Mouse (Mus musculus) kidney, embryonic 14.5 days (tissue): ENCODE measurements around the gene Psma2. TPM values are rescaled to one million over a fixed set of nuclear protein-coding genes. Genes with fewer than 3 reads are reported as not detected.
A peak's percentile ranks its signal among the peaks of the same experiment; 100 is the strongest.

Source experiments
- ATAC-seq: fragments of 200-750 bp; cut with Nextera tagmentation; 2 replicates; pipeline ENCODE4 v1.8.0; 2017; ENCODE audit warnings: moderate number of reproducible peaks, mild to moderate bottlenecking, moderate TSS enrichment, moderate library complexity; ENCODE audit not compliant: low FRiP score, low TSS enrichment
- H3K27ac ChIP-seq: fragments of 300-500 bp; sonication (generic); 2 replicates; pipeline ENCODE4 v1.5.1; 2014; ENCODE audit warnings: low read depth, mild to moderate bottlenecking, low read length, moderate library complexity, mixed read lengths
- H3K27me3 ChIP-seq: fragments of 300-500 bp; sonication (generic); 2 replicates; pipeline ENCODE4 v1.6.1; 2014; ENCODE audit warnings: mild to moderate bottlenecking, low read length; ENCODE audit not compliant: control insufficient read depth, insufficient read depth
- H3K36me3 ChIP-seq: fragments of 300-500 bp; sonication (generic); 2 replicates; pipeline ENCODE4 v1.6.1; 2014; ENCODE audit warnings: low read length, mixed read lengths; ENCODE audit not compliant: control insufficient read depth, insufficient read depth
- H3K4me1 ChIP-seq: fragments of 300-500 bp; sonication (generic); 2 replicates; pipeline ENCODE4 v1.6.1; 2014; ENCODE audit warnings: low read length, mixed read lengths; ENCODE audit not compliant: control insufficient read depth, insufficient read depth
- H3K4me2 ChIP-seq: fragments of 300-500 bp; sonication (generic); replicated peaks from 2 replicates; pipeline ENCODE4 v1.6.1; 2014; ENCODE audit warnings: low read depth, mild to moderate bottlenecking, low read length
- H3K4me3 ChIP-seq: fragments of 300-500 bp; sonication (generic); 2 replicates; pipeline ENCODE4 v1.5.1; 2014; ENCODE audit warnings: mild to moderate bottlenecking, low read length
- H3K9ac ChIP-seq: fragments of 300-500 bp; sonication (generic); 2 replicates; pipeline ENCODE4 v1.6.1; 2014; ENCODE audit warnings: low read depth, mild to moderate bottlenecking, low read length, moderate library complexity
- H3K9me3 ChIP-seq: fragments of 300-500 bp; sonication (generic); 2 replicates; pipeline ENCODE4 v1.6.1; 2016; ENCODE audit warnings: low read length; ENCODE audit not compliant: control insufficient read depth
- WGBS: fragments of 180-500 bp; shearing (Covaris S2); extraction: QIAGEN DNeasy Blood & Tissue Kit; methylation state at CpG from one replicate; pipeline ENCODE4 v1.1.7; 2014; 5-methylcytosine and 5-hydroxymethylcytosine counted together
- polyA plus RNA-seq: library from polyadenylated mRNA; unstranded; fragments of >200 nt; fragmentation: Nextera tagmentation; extraction: Ambion mirVana; gene quantifications from 2 replicates; pipeline ENCODE4 v1.2.1, GENCODE M21; 2014

Gene Psma2
- polyA plus RNA-seq = 215 and 260 TPM in 2 replicates

- peak; percentile 98 for ATAC-seq
Measured at GRCm38 (mm10) chr13:14612926-14613529, at the start of gene Psma2, which contains the start of gene Mrpl32. Psma2 (plus strand) TSS chr13:14613240. Mrpl32 (minus strand) TSS chr13:14613165.

GRCm38 (mm10) chr13:14574128-14574527 is 38.9 kb upstream of the Psma2 start:
- H3K9me3 ChIP-seq = 0 out of 2 replicates have a peak, but pooled peaks cover 2% of the 10 kb centered on the region
- no peak for ATAC-seq
- H3K36me3 ChIP-seq = no peaks in the 10 kb centered on the region
- H3K4me2 ChIP-seq = no peak overlapping the region
- no peak overlapping the region for H3K4me3 ChIP-seq
- H3K4me1 ChIP-seq = no peaks in the 10 kb centered on the region
- no peak overlapping the region for H3K9ac ChIP-seq
- H3K27me3 ChIP-seq = no peaks in the 10 kb centered on the region
- no peak overlapping the region for H3K27ac ChIP-seq

More at GRCm38 (mm10) chr13:14612926-14613529, at the start of gene Psma2, which contains the start of gene Mrpl32:
- Histone ChIP-seq H3K36me3 (peaks cover 22% of the 10 kb centered on the region), H3K9ac (peak within 1 kb of the TSS; percentile 91), H3K4me2 (peak within 1 kb of the TSS; percentile 56), H3K27ac (no peak within 1 kb of the TSS), H3K4me3 (peak within 1 kb of the TSS; percentile 97), H3K9me3 (no peaks in the 10 kb centered on the region), H3K27me3 (no peaks in the 10 kb centered on the region), H3K4me1 (no peaks in the 10 kb centered on the region)
- WGBS = under 1% methylated on average over 42 of the region's 42 CpGs

GRCm38 (mm10) chr13:14580392-14580791 is 32.6 kb upstream of the Psma2 start:
- H3K27ac ChIP-seq = no peak overlapping the region
- H3K27me3 ChIP-seq = no peaks in the 10 kb centered on the region
- ATAC-seq = no peak
- no peak overlapping the region for H3K9ac ChIP-seq
- H3K9me3 ChIP-seq = 0 out of 2 replicates have a peak, but pooled peaks cover 2% of the 10 kb centered on the region
- H3K36me3 ChIP-seq = no peaks in the 10 kb centered on the region
- WGBS = 81% methylated on average over 3 of the region's 3 CpGs
- H3K4me2 ChIP-seq = no peak overlapping the region
- no peaks in the 10 kb centered on the region for H3K4me1 ChIP-seq
- H3K4me3 ChIP-seq = no peak overlapping the region

- H3K36me3 ChIP-seq = no peaks in the 10 kb centered on the region
- 95% methylated on average over 2 of the region's 2 CpGs for WGBS
- H3K9me3 ChIP-seq = no peaks in the 10 kb centered on the region
- H3K27me3 ChIP-seq = no peaks in the 10 kb centered on the region
- no peak overlapping the region for H3K9ac ChIP-seq
- H3K27ac ChIP-seq = no peak overlapping the region
- no peak for ATAC-seq
- no peaks in the 10 kb centered on the region for H3K4me1 ChIP-seq
- no peak overlapping the region for H3K4me2 ChIP-seq
- no peak overlapping the region for H3K4me3 ChIP-seq
Measured at GRCm38 (mm10) chr13:14602744-14603143, 10.3 kb upstream of the Psma2 start.

GRCm38 (mm10) chr13:14607616-14608015 is 5.4 kb upstream of the Psma2 start:
- Histone ChIP-seq H3K4me2 (no peak overlapping the region), H3K9me3 (no peaks in the 10 kb centered on the region), H3K36me3 (peaks cover 8% of the 10 kb centered on the region), H3K4me3 (no peak overlapping the region), H3K27me3 (no peaks in the 10 kb centered on the region), H3K27ac (no peak overlapping the region), H3K4me1 (no peaks in the 10 kb centered on the region), H3K9ac (no peak overlapping the region)
- no peak for ATAC-seq

GRCm38 (mm10) chr13:14612463-14612862 is 577 bp upstream of the Psma2 start:
- Histone ChIP-seq H3K27ac (no peak overlapping the region), H3K9me3 (no peaks in the 10 kb centered on the region), H3K36me3 (peaks cover 17% of the 10 kb centered on the region), H3K27me3 (no peaks in the 10 kb centered on the region), H3K4me2 (peak overlapping the region; percentile 48), H3K4me3 (peak overlapping the region; percentile 97), H3K4me1 (no peaks in the 10 kb centered on the region), H3K9ac (peak overlapping the region; percentile 73)
- ATAC-seq = peak; percentile 76
- 5% methylated on average over 10 of the region's 10 CpGs for WGBS

- Histone ChIP-seq H3K4me1 (no peaks in the 10 kb centered on the region), H3K4me2 (peak overlapping the region; percentile 56), H3K9me3 (no peaks in the 10 kb centered on the region), H3K9ac (peak overlapping the region; percentile 91), H3K27ac (no peak overlapping the region), H3K27me3 (no peaks in the 10 kb centered on the region), H3K36me3 (peaks cover 26% of the 10 kb centered on the region), H3K4me3 (peak overlapping the region; percentile 97)
- 0% methylated on average over 9 of the region's 9 CpGs for WGBS
- ATAC-seq = no peak
Measured at GRCm38 (mm10) chr13:14613553-14613952, 513 bp downstream of the Psma2 start.

GRCm38 (mm10) chr13:14618724-14619123 is 5.7 kb downstream of the Psma2 start:
- Histone ChIP-seq H3K4me3 (no peak overlapping the region), H3K4me2 (no peak overlapping the region), H3K27ac (no peak overlapping the region), H3K9ac (no peak overlapping the region), H3K9me3 (no peaks in the 10 kb centered on the region), H3K4me1 (no peaks in the 10 kb centered on the region), H3K27me3 (no peaks in the 10 kb centered on the region), H3K36me3 (peaks cover 58% of the 10 kb centered on the region)
- 37% methylated on average over 2 of the region's 2 CpGs for WGBS
- peak; percentile 77 for ATAC-seq

GRCm38 (mm10) chr13:14629726-14630641 is 16.9 kb downstream of the Psma2 start, which contains the start of gene AW209491:
AW209491 (plus strand) TSS chr13:14630154.
- peak; percentile 98 for ATAC-seq
- Histone ChIP-seq H3K4me2 (peak within 1 kb of the TSS; percentile 58), H3K27me3 (no peaks in the 10 kb centered on the region), H3K27ac (peak within 1 kb of the TSS; percentile 34), H3K4me1 (peaks cover 9% of the 10 kb centered on the region), H3K36me3 (peaks cover 20% of the 10 kb centered on the region), H3K9ac (peak within 1 kb of the TSS; percentile 67), H3K4me3 (peak within 1 kb of the TSS; percentile 67), H3K9me3 (no peaks in the 10 kb centered on the region)
- WGBS = under 1% methylated on average over 29 of the region's 29 CpGs
